Mouse (Mus musculus) retina, postnatal 7 days (tissue): ENCODE results near the gene Lurap1.

Source experiments
- DNase-seq: peaks from one replicate; pipeline ENCODE4 v3.0.0-alpha.2; 2012; ENCODE audit warnings: low read depth, low spot score

The Lurap1 gene

GRCm38 (mm10) chr4:116151238-116151637 is at the start of gene Lurap1:
Gene Lurap1 (minus strand): TSS chr4:116151338.
- no peak for DNase-seq

GRCm38 (mm10) chr4:116198422-116198821 is 47.3 kb upstream of the Lurap1 start:
- DNase-seq: no peak

- no peak for DNase-seq
Measured at GRCm38 (mm10) chr4:116193583-116194383, 42.6 kb upstream of the Lurap1 start.

- no peak for DNase-seq
Measured at GRCm38 (mm10) chr4:116192286-116192835, 41.2 kb upstream of the Lurap1 start.

- no peak for DNase-seq
Measured at GRCm38 (mm10) chr4:116185083-116185482, 33.9 kb upstream of the Lurap1 start.

- no peak for DNase-seq
Measured at GRCm38 (mm10) chr4:116182745-116183144, 31.6 kb upstream of the Lurap1 start.

GRCm38 (mm10) chr4:116182079-116182478 is 30.9 kb upstream of the Lurap1 start:
- DNase-seq: no peak

- no peak for DNase-seq
Measured at GRCm38 (mm10) chr4:116177140-116177539, 26.0 kb upstream of the Lurap1 start.

- peak; percentile 54 for DNase-seq
Measured at GRCm38 (mm10) chr4:116176543-116176988, 25.4 kb upstream of the Lurap1 start.

- DNase-seq: peak; percentile 19
Measured at GRCm38 (mm10) chr4:116175711-116176542, 24.8 kb upstream of the Lurap1 start.

GRCm38 (mm10) chr4:116175136-116175535 is 24.0 kb upstream of the Lurap1 start:
- no peak for DNase-seq

GRCm38 (mm10) chr4:116174466-116175116 is 23.5 kb upstream of the Lurap1 start:
- DNase-seq: peak; percentile 51

GRCm38 (mm10) chr4:116173752-116174151 is 22.6 kb upstream of the Lurap1 start:
- no peak for DNase-seq

- no peak for DNase-seq
Measured at GRCm38 (mm10) chr4:116173072-116173471, 21.9 kb upstream of the Lurap1 start, which contains the start of the genes 1700042G07Rik and Gm49337. Gene 1700042G07Rik (plus strand): TSS chr4:116173372. Gene Gm49337 (plus strand): TSS chr4:116173384.

GRCm38 (mm10) chr4:116169353-116169672 is 18.2 kb upstream of the Lurap1 start:
- no peak for DNase-seq

GRCm38 (mm10) chr4:116168617-116169352 is 17.6 kb upstream of the Lurap1 start:
- DNase-seq: peak; percentile 76

- no peak for DNase-seq
Measured at GRCm38 (mm10) chr4:116167404-116167803, 16.3 kb upstream of the Lurap1 start, which contains the start of gene Tspan1. Gene Tspan1 (minus strand): TSS chr4:116167601.

GRCm38 (mm10) chr4:116165708-116166407 is 14.7 kb upstream of the Lurap1 start:
- DNase-seq: no peak

GRCm38 (mm10) chr4:116164759-116165554 is 13.8 kb upstream of the Lurap1 start:
- no peak for DNase-seq
